Mouse (Mus musculus): ENCODE data around the gene Vps52. TPM values are rescaled to one million over a fixed set of nuclear protein-coding genes. Genes with fewer than 3 reads are reported as not detected.
A peak's percentile ranks its signal among the peaks of the same experiment; 100 is the strongest.
"Not testable (repeated sequence)": the region's sequence is repeated elsewhere in the genome, so short reads cannot be mapped to it uniquely, and the experiment has no call there.

Vps52 gene
- polyA plus RNA-seq, 1 experiment from 2014 or later = 55.4 TPM

GRCm38 (mm10) chr17:33951021-33951946 is 4.3 kb upstream of the Vps52 start, which contains the start of gene B3galt4:
Gene B3galt4 (minus strand): TSS chr17:33951488.
- H3K9ac ChIP-seq = peak within 1 kb of the TSS; percentile 54

DNA sequence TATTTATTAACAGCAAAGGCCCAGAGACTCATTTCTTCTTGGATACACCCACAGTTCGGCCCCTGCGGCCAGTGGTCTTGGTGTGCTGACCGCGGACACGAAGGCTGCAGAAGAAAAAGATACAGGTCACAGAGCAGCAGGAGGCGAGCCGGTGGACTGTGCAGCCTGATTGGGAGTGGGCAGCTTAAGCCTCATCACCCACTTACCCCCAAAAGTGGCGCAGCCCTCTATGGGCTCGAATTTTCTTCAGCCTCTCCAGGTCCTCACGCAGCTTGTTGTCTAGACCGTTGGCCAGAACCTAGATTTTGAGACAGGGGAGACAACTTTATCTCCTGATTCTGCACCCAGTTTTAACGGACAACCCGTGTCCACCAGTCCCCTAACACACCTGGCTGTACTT is 3.6 kb upstream of the Vps52 start:
- H3K4me2 ChIP-seq = peak overlapping the region; percentile 90
- H3K27me3 ChIP-seq; H3K27ac ChIP-seq; H3K9me3 ChIP-seq; ATAC-seq (ENCODE audit: borderline replicate concordance, extremely low read depth, low FRiP score, low TSS enrichment): not testable (repeated sequence)
- H3K9ac ChIP-seq = 0 out of 2 replicates have a peak overlapping the region, but pooled peaks have one; percentile 54
- 72% methylated on average over 13 of the region's 13 CpGs for WGBS
- H3K36me3 ChIP-seq = peaks cover 43% of the 10 kb centered on the region
- H3K4me3 ChIP-seq = peak overlapping the region; percentile 47; the same call in 1 of the 2 replicates
- H3K4me1 ChIP-seq = peaks cover 53% of the 10 kb centered on the region

More at GRCm38 (mm10) chr17:33951021-33951946, 4.3 kb upstream of the Vps52 start, which contains the start of gene B3galt4:
- under 1% methylated on average over 45 of the region's 45 CpGs for WGBS
- Histone ChIP-seq H3K27me3 (no peaks in the 10 kb centered on the region), H3K27ac (peak within 1 kb of the TSS; percentile 90), H3K4me3 (peak within 1 kb of the TSS; percentile 47), H3K36me3 (peaks cover 47% of the 10 kb centered on the region), H3K4me2 (peak within 1 kb of the TSS; percentile 90), H3K4me1 (peaks cover 47% of the 10 kb centered on the region), H3K9me3 (no peaks in the 10 kb centered on the region)
- peak; percentile 78 for ATAC-seq (ENCODE audit: borderline replicate concordance, extremely low read depth, low FRiP score, low TSS enrichment)

DNA sequence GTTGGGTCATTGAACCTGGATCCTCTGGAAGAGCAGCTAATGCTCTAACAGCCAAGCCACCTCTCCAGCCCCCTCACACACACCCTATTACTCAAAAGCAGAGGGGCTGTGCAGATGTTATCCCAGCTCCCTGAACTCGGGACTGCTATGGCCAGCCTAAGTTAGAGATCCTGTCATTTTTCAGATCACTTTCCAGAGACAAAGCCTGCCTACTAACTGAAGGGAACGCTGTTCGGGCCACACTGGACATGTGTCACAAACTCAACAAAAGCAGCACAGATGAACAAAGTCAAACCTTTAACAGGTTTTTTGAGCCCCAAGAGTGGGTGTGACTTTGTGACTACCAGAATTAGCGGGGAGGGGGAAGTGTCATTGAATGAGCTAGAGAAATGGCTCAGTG is 2.7 kb upstream of the Vps52 start:
- Histone ChIP-seq H3K9ac (0 out of 2 replicates have a peak overlapping the region, but pooled peaks have one; percentile 2), H3K4me2 (peak overlapping the region; percentile 90; the same call in 1 of the 2 replicates), H3K4me3 (no peak overlapping the region), H3K9me3 (no peaks in the 10 kb centered on the region), H3K4me1 (peaks cover 55% of the 10 kb centered on the region), H3K36me3 (peaks cover 39% of the 10 kb centered on the region), H3K27me3 (no peaks in the 10 kb centered on the region), H3K27ac (no peak overlapping the region)
- ATAC-seq (ENCODE audit: borderline replicate concordance, extremely low read depth, low FRiP score, low TSS enrichment) = no peak
- WGBS = 63% methylated on average over 4 of the region's 4 CpGs

DNA sequence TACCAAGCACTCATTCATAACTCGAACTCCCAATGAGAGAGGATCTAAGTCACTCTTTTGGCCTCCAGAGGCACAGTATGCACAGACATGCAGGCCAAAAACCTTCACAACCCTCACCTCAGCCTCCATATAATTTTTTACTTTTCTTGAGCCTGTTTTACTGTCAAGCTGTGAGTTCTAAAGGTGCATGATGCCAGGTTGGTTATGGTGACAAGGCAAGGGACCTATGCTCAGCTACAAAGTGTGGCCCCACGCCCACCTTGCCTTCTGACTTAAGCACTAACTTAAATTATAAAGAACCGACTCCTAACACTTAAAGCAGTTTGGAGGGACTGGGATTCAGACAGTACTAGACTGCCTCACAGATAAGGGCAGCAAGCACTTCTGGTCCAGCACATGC is 2.3 kb upstream of the Vps52 start:
- Histone ChIP-seq H3K9ac (peak overlapping the region; percentile 94; the same call in 1 of the 2 replicates), H3K27ac (0 out of 2 replicates have a peak overlapping the region, but pooled peaks have one; percentile 1), H3K4me1 (peaks cover 55% of the 10 kb centered on the region), H3K9me3 (no peaks in the 10 kb centered on the region), H3K27me3 (no peaks in the 10 kb centered on the region), H3K4me2 (peak overlapping the region; percentile 76), H3K36me3 (peaks cover 36% of the 10 kb centered on the region), H3K4me3 (0 out of 2 replicates have a peak overlapping the region, but pooled peaks have one; percentile 1)
- no peak for ATAC-seq (ENCODE audit: borderline replicate concordance, extremely low read depth, low FRiP score, low TSS enrichment)
- WGBS = 69% methylated on average over 3 of the region's 3 CpGs

DNA sequence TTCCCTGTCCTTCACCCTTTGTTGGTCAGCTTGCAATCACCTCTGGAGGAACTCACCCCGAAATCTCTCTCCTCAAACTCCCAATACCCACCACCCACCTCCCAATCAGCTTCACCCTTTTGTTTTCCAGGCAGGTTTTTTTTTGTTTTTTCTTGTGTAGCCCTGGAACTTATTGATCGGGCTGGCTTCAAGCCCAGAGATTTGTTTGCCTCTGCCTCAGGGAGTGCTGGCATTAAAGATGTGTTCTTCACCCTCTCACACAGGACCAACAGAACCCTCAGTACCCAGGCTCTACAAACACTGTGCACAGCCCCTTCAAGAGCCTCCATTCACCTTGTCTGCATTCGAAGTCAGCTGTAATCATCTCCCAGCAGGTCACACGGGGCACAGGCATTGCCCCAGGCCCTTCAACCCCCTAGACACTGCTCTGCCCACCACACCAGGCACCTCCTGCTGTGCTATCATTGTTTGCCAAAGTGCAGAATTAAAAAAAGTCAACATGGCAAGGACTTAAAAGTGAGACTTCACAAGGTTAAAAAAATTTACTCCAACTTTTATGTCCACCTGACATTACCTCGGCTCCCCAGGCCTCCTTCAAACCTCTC is 1.5 kb upstream of the Vps52 start:
- peaks cover 55% of the 10 kb centered on the region for H3K4me1 ChIP-seq
- H3K27me3 ChIP-seq = no peaks in the 10 kb centered on the region
- peak overlapping the region; percentile 94 for H3K9ac ChIP-seq
- no peaks in the 10 kb centered on the region for H3K9me3 ChIP-seq
- H3K27ac ChIP-seq = peak overlapping the region; percentile 42; the same call in 1 of the 2 replicates
- peak overlapping the region; percentile 75 for H3K4me3 ChIP-seq
- WGBS = 37% methylated on average over 5 of the region's 5 CpGs
- peaks cover 37% of the 10 kb centered on the region for H3K36me3 ChIP-seq
- no peak for ATAC-seq (ENCODE audit: borderline replicate concordance, extremely low read depth, low FRiP score, low TSS enrichment)
- peak overlapping the region; percentile 76 for H3K4me2 ChIP-seq

- peak overlapping the region; percentile 94 for H3K9ac ChIP-seq
- peaks cover 55% of the 10 kb centered on the region for H3K4me1 ChIP-seq
- no peaks in the 10 kb centered on the region for H3K9me3 ChIP-seq
- ATAC-seq (ENCODE audit: borderline replicate concordance, extremely low read depth, low FRiP score, low TSS enrichment) = peak; percentile 23
- peak overlapping the region; percentile 88 for H3K27ac ChIP-seq
- H3K36me3 ChIP-seq = peaks cover 44% of the 10 kb centered on the region
- H3K27me3 ChIP-seq = no peaks in the 10 kb centered on the region
- H3K4me2 ChIP-seq = peak overlapping the region; percentile 76
- under 1% methylated on average over 33 of the region's 33 CpGs for whole genome bisulfite sequencing
- peak overlapping the region; percentile 75 for H3K4me3 ChIP-seq
These were observed 712 bp upstream of the Vps52 start for GRCm38 (mm10) chr17:33954646-33955554.

- H3K4me3 ChIP-seq = peak overlapping the region; percentile 75
- peak overlapping the region; percentile 78 for H3K9ac ChIP-seq
- H3K36me3 ChIP-seq = peaks cover 52% of the 10 kb centered on the region
- H3K4me1 ChIP-seq = peaks cover 42% of the 10 kb centered on the region
- H3K9me3 ChIP-seq = no peaks in the 10 kb centered on the region
- no peak for ATAC-seq (ENCODE audit: borderline replicate concordance, extremely low read depth, low FRiP score, low TSS enrichment)
- peak overlapping the region; percentile 85; the same call in 1 of the 2 replicates for H3K27ac ChIP-seq
- no peaks in the 10 kb centered on the region for H3K27me3 ChIP-seq
- H3K4me2 ChIP-seq = peak overlapping the region; percentile 82
- 5% methylated on average over 10 of the region's 10 CpGs for WGBS
These were observed 724 bp downstream of the Vps52 start for GRCm38 (mm10) chr17:33956336-33956735.

- Histone ChIP-seq H3K9ac (no peak overlapping the region), H3K4me2 (no peak overlapping the region), H3K36me3 (peaks cover 52% of the 10 kb centered on the region), H3K27ac (no peak overlapping the region), H3K27me3 (no peaks in the 10 kb centered on the region), H3K4me3 (no peak overlapping the region), H3K9me3 (no peaks in the 10 kb centered on the region), H3K4me1 (peaks cover 31% of the 10 kb centered on the region)
- WGBS = 82% methylated on average over 6 of the region's 6 CpGs
- ATAC-seq (ENCODE audit: borderline replicate concordance, extremely low read depth, low FRiP score, low TSS enrichment) = no peak
These were observed 1.9 kb downstream of the Vps52 start for GRCm38 (mm10) chr17:33957493-33957892.

DNA sequence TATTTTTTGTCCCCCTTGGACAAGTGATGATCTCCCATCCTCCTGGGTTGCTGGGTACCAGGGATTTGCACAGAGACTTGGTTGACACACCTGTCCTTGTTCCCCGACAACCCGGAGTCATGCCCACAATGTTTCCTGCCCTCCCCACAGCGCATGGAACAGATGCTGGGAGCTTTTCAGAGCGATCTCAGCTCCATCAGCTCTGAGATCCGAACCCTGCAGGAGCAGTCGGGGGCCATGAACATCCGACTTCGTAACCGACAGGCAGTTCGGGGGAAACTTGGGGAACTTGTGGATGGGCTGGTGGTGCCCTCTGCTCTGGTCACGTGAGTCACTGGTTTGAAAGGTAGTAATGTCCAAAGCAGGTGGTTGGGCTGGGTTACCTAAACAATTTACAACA is 2.8 kb downstream of the Vps52 start:
- H3K9ac ChIP-seq = no peak overlapping the region

GRCm38 (mm10) chr17:33959135-33959534 is 3.5 kb downstream of the Vps52 start:
- Histone ChIP-seq H3K4me3 (no peak overlapping the region), H3K4me2 (no peak overlapping the region), H3K9ac (no peak overlapping the region), H3K4me1 (peaks cover 14% of the 10 kb centered on the region), H3K9me3 (no peaks in the 10 kb centered on the region), H3K27ac (no peak overlapping the region), H3K36me3 (peaks cover 50% of the 10 kb centered on the region), H3K27me3 (no peaks in the 10 kb centered on the region)
- 94% methylated on average over 13 of the region's 13 CpGs for WGBS
- ATAC-seq (ENCODE audit: borderline replicate concordance, extremely low read depth, low FRiP score, low TSS enrichment) = no peak

More for the DNA sequence above, 2.8 kb downstream of the Vps52 start:
- Histone ChIP-seq H3K9me3 (no peaks in the 10 kb centered on the region), H3K4me2 (no peak overlapping the region), H3K36me3 (peaks cover 52% of the 10 kb centered on the region), H3K27ac (no peak overlapping the region), H3K4me3 (no peak overlapping the region), H3K27me3 (no peaks in the 10 kb centered on the region), H3K4me1 (peaks cover 21% of the 10 kb centered on the region)
- 91% methylated on average over 11 of the region's 11 CpGs for WGBS
- no peak for ATAC-seq (ENCODE audit: borderline replicate concordance, extremely low read depth, low FRiP score, low TSS enrichment)

DNA sequence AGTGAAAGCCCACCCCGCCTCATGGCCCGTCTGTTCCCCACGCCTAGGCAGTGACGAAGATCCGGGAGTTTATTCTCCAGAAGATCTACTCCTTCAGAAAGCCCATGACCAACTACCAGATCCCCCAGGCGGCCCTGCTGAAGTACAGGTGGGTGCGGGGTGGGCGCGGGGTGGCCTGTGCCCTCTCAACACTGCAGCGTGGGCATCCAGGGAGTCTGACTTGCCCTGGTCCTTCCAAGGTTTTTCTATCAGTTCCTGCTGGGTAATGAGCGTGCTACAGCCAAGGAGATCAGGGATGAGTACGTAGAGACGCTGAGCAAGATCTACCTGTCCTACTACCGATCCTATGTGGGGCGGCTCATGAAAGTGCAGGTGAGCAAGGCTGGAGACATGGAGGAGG is 4.3 kb downstream of the Vps52 start:
- Histone ChIP-seq H3K9ac (no peak overlapping the region), H3K36me3 (peaks cover 51% of the 10 kb centered on the region), H3K9me3 (no peaks in the 10 kb centered on the region), H3K27ac (no peak overlapping the region), H3K4me2 (no peak overlapping the region), H3K4me1 (peaks cover 9% of the 10 kb centered on the region; the same call in 1 of the 2 replicates), H3K27me3 (no peaks in the 10 kb centered on the region), H3K4me3 (no peak overlapping the region)
- ATAC-seq (ENCODE audit: borderline replicate concordance, extremely low read depth, low FRiP score, low TSS enrichment) = no peak
- WGBS = 91% methylated on average over 15 of the region's 15 CpGs

All from lung, embryonic 15.5 days (tissue).